ENCODE assay signal across 30 mouse cellular contexts in genomic region chr5:16122110-16122509, GRCm38 (mm10).
DNase-seq lines count a peak whose midpoint lies in the region; ATAC-seq and TF ChIP-seq lines count a peak whose summit lies in the region.
"Had no signal": no experiment of that assay in that cellular context is flagged by ENCODE, and none has a peak within 500 bp of the region (broad histone marks: within the 10 kb centered on the region; RNA-seq: fewer than 3 reads in every experiment).

No protein-coding gene starts in this region.

- no peak overlapping the region for H3K9ac ChIP-seq in forebrain, postnatal 0 days
- H3K9ac ChIP-seq in forebrain, embryonic 14.5 days (ENCODE audit: low read length) = no peak overlapping the region
- H3K9ac ChIP-seq in stomach, embryonic 16.5 days (ENCODE audit: low read length) = no peak overlapping the region
- H3K9ac ChIP-seq in stomach, postnatal 0 days (ENCODE audit: low read length) = no peak overlapping the region
- H3K9ac ChIP-seq: embryonic facial prominence, embryonic 12.5 days; limb, embryonic 12.5 days; liver, embryonic 15.5 days; lung, embryonic 15.5 days; stomach, embryonic 15.5 days had no signal

- H3K27ac ChIP-seq in forebrain, postnatal 0 days (ENCODE audit: low read depth, low read length) = no peak overlapping the region
- no peak overlapping the region for H3K27ac ChIP-seq in forebrain, embryonic 14.5 days (ENCODE audit: low read depth, low read length)
- H3K27ac ChIP-seq in stomach, embryonic 16.5 days (ENCODE audit: low read length) = peak overlapping the region; percentile 33; the same call in 1 of the 2 replicates
- H3K27ac ChIP-seq in stomach, postnatal 0 days (replicated peaks) = no peak overlapping the region
- H3K27ac ChIP-seq: embryonic facial prominence, embryonic 12.5 days; gastrocnemius, adult 2 months; limb, embryonic 12.5 days; liver, embryonic 15.5 days; lung, embryonic 15.5 days; midbrain, embryonic 10.5 days; stomach, embryonic 15.5 days had no signal

- no peak for TF ChIP-seq EP300 in stomach, postnatal 0 days (optimal IDR thresholded peaks at IDR 0.05)

- no peak for DNase-seq in forebrain, postnatal 0 days
- DNase-seq in forebrain, embryonic 14.5 days (ENCODE audit: low spot score) = no peak
- DNase-seq in left cerebral cortex, postnatal 4 days = peak; percentile 26
- no peak for DNase-seq in left cerebral cortex, adult 9 months (ENCODE audit: low spot score in 2 of 2)
- DNase-seq in stomach, postnatal 0 days (ENCODE audit: low spot score) = no peak
- DNase-seq: adrenal gland, postnatal 25 days; B cell, adult 2 months; cerebellum, adult 18-20 months; cerebellum, postnatal 36 days; embryo, embryonic 11 days; gastrocnemius, adult 2 months; gastrocnemius, postnatal 36 days; heart, adult 18-20 months; heart, postnatal 36 days; kidney, adult 11 months; kidney, postnatal 14 days; layer of hippocampus, adult 9-11 months; right cerebral cortex, postnatal 25 days; thymus, adult 18-20 months; thymus, postnatal 25 days had no signal

- H3K9me3 ChIP-seq in forebrain, postnatal 0 days (ENCODE audit: low read length) = no peaks in the 10 kb centered on the region
- no peaks in the 10 kb centered on the region for H3K9me3 ChIP-seq in forebrain, embryonic 14.5 days (replicated peaks; ENCODE audit: control insufficient read depth, low read length)
- no peaks in the 10 kb centered on the region for H3K9me3 ChIP-seq in stomach, embryonic 16.5 days (replicated peaks; ENCODE audit: control insufficient read depth, low read length)
- no peaks in the 10 kb centered on the region for H3K9me3 ChIP-seq in stomach, postnatal 0 days (ENCODE audit: control insufficient read depth, low read length)
- H3K9me3 ChIP-seq: embryonic facial prominence, embryonic 12.5 days; limb, embryonic 12.5 days; liver, embryonic 15.5 days; lung, embryonic 15.5 days; midbrain, embryonic 10.5 days; stomach, embryonic 15.5 days had no signal

- H3K4me3 ChIP-seq in forebrain, postnatal 0 days (ENCODE audit: low read depth, low read length) = no peak overlapping the region
- no peak overlapping the region for H3K4me3 ChIP-seq in forebrain, embryonic 14.5 days (ENCODE audit: low read depth, low read length)
- no peak overlapping the region for H3K4me3 ChIP-seq in stomach, embryonic 16.5 days (replicated peaks; ENCODE audit: low read length)
- no peak overlapping the region for H3K4me3 ChIP-seq in stomach, postnatal 0 days (ENCODE audit: low read depth, low read length)
- H3K4me3 ChIP-seq: embryonic facial prominence, embryonic 12.5 days; gastrocnemius, adult 2 months; limb, embryonic 12.5 days; liver, embryonic 15.5 days; lung, embryonic 15.5 days; midbrain, embryonic 10.5 days; stomach, embryonic 15.5 days had no signal

- ATAC-seq in forebrain, postnatal 0 days = peak; percentile 55
- no peak for ATAC-seq in forebrain, embryonic 14.5 days
- ATAC-seq in stomach, embryonic 16.5 days (ENCODE audit: insufficient read depth, low FRiP score) = no peak
- no peak for ATAC-seq in stomach, postnatal 0 days (ENCODE audit: low FRiP score, low TSS enrichment)
- no peak for ATAC-seq in megakaryocyte progenitor cell, adult 5-6 weeks (replicated peaks; ENCODE audit: poor library complexity)
- ATAC-seq: inflammation-experienced regulatory T-cells, adult 6 months had no signal

- WGBS in forebrain, postnatal 0 days = 70% methylated on average over 6 of the region's 6 CpGs
- WGBS in forebrain, embryonic 14.5 days = 74% methylated on average over 6 of the region's 6 CpGs
- 84% methylated on average over 6 of the region's 6 CpGs for WGBS in stomach, embryonic 16.5 days
- WGBS in stomach, postnatal 0 days = 76% methylated on average over 6 of the region's 6 CpGs

- intact Hi-C loops in left cerebral cortex, postnatal 4 days (cut with DNase I) = no loop called here

- H3K4me1 ChIP-seq in forebrain, postnatal 0 days (ENCODE audit: insufficient read depth) = no peaks in the 10 kb centered on the region
- H3K4me1 ChIP-seq in forebrain, embryonic 14.5 days (ENCODE audit: control insufficient read depth, insufficient read depth, low read length) = peaks cover 2% of the 10 kb centered on the region
- no peaks in the 10 kb centered on the region for H3K4me1 ChIP-seq in stomach, embryonic 16.5 days (ENCODE audit: control insufficient read depth, insufficient read depth, low read length)
- H3K4me1 ChIP-seq in stomach, postnatal 0 days (replicated peaks; ENCODE audit: control insufficient read depth, insufficient read depth) = no peaks in the 10 kb centered on the region
- H3K4me1 ChIP-seq: embryonic facial prominence, embryonic 12.5 days; liver, embryonic 15.5 days; lung, embryonic 15.5 days; midbrain, embryonic 10.5 days; stomach, embryonic 15.5 days had no signal

- TF ChIP-seq CTCF in forebrain, postnatal 0 days (IDR thresholded peaks at IDR 0.05; ENCODE audit: low read depth) = no peak
- no peak for TF ChIP-seq CTCF in stomach, postnatal 0 days (IDR thresholded peaks at IDR 0.05; ENCODE audit: low read depth)

- no peak overlapping the region for H3K4me2 ChIP-seq in forebrain, postnatal 0 days (ENCODE audit: low read depth)
- H3K4me2 ChIP-seq in forebrain, embryonic 14.5 days (ENCODE audit: low read length) = no peak overlapping the region
- no peak overlapping the region for H3K4me2 ChIP-seq in stomach, embryonic 16.5 days (ENCODE audit: low read depth, low read length)
- no peak overlapping the region for H3K4me2 ChIP-seq in stomach, postnatal 0 days (replicated peaks; ENCODE audit: low read depth)
- H3K4me2 ChIP-seq: embryonic facial prominence, embryonic 12.5 days; heart, embryonic 11.5 days; limb, embryonic 12.5 days; liver, embryonic 15.5 days; lung, embryonic 15.5 days; stomach, embryonic 15.5 days had no signal

- no peaks in the 10 kb centered on the region for H3K36me3 ChIP-seq in forebrain, postnatal 0 days (ENCODE audit: insufficient read depth)
- H3K36me3 ChIP-seq in forebrain, embryonic 14.5 days (ENCODE audit: control insufficient read depth, insufficient read depth, low read length) = no peaks in the 10 kb centered on the region
- H3K36me3 ChIP-seq in stomach, embryonic 16.5 days (ENCODE audit: control insufficient read depth, insufficient read depth, low read length) = no peaks in the 10 kb centered on the region
- no peaks in the 10 kb centered on the region for H3K36me3 ChIP-seq in stomach, postnatal 0 days (ENCODE audit: control insufficient read depth, insufficient read depth, low read length)
- H3K36me3 ChIP-seq: embryonic facial prominence, embryonic 12.5 days; limb, embryonic 12.5 days; liver, embryonic 15.5 days; lung, embryonic 15.5 days; midbrain, embryonic 10.5 days; stomach, embryonic 15.5 days had no signal

- H3K27me3 ChIP-seq in forebrain, postnatal 0 days (ENCODE audit: insufficient read depth, low read length) = no peaks in the 10 kb centered on the region
- no peaks in the 10 kb centered on the region for H3K27me3 ChIP-seq in forebrain, embryonic 14.5 days (replicated peaks; ENCODE audit: control insufficient read depth, insufficient read depth, low read length)
- H3K27me3 ChIP-seq in stomach, embryonic 16.5 days (ENCODE audit: control insufficient read depth, insufficient read depth, low read length) = no peaks in the 10 kb centered on the region
- no peaks in the 10 kb centered on the region for H3K27me3 ChIP-seq in stomach, postnatal 0 days (ENCODE audit: control insufficient read depth, insufficient read depth, low read length)
- H3K27me3 ChIP-seq: embryonic facial prominence, embryonic 12.5 days; limb, embryonic 12.5 days; liver, embryonic 15.5 days; lung, embryonic 15.5 days; stomach, embryonic 15.5 days had no signal
